Mouse (Mus musculus): ENCODE measurements around the gene Syt1. TPM values are rescaled to one million over a fixed set of nuclear protein-coding genes. Genes with fewer than 3 reads are reported as not detected.

Gene Syt1
- polyA plus RNA-seq, 1 experiment from 2014 or later = 0.07 TPM

- H3K4me2 ChIP-seq (ENCODE audit: low read depth, low read length) = no peak overlapping the region
- H3K27ac ChIP-seq (ENCODE audit: low read depth) = no peak overlapping the region
- TF ChIP-seq EP300 (IDR thresholded peaks at IDR 0.05; ENCODE audit: low read depth) (no peak), CTCF (IDR thresholded peaks at IDR 0.05; ENCODE audit: low read depth) (no peak)
- H3K9me3 ChIP-seq (ENCODE audit: low read length) = no peaks in the 10 kb centered on the region
- H3K36me3 ChIP-seq (replicated peaks; ENCODE audit: insufficient read depth, low read length) = no peaks in the 10 kb centered on the region
- WGBS (ENCODE audit: insufficient replicate concordance) = 62% methylated on average over 6 of the region's 6 CpGs
- no peak for ATAC-seq
- DNase-seq = no peak
- no peak overlapping the region for H3K9ac ChIP-seq (replicated peaks)
- no peaks in the 10 kb centered on the region for H3K27me3 ChIP-seq (ENCODE audit: insufficient read depth, low read length)
- no peak overlapping the region for H3K4me3 ChIP-seq (ENCODE audit: low read depth, low read length)
- H3K4me1 ChIP-seq (ENCODE audit: insufficient read depth) = peaks cover 5% of the 10 kb centered on the region; the same call in 1 of the 2 replicates
Observed at GRCm38 (mm10) chr10:108568925-108569324, 441.9 kb downstream of the Syt1 start.

GRCm38 (mm10) chr10:108568136-108568535 lies 442.6 kb downstream of the Syt1 start:
- peaks cover 5% of the 10 kb centered on the region; the same call in 1 of the 2 replicates for H3K4me1 ChIP-seq (ENCODE audit: insufficient read depth)
- H3K4me3 ChIP-seq (ENCODE audit: low read depth, low read length) = no peak overlapping the region
- H3K4me2 ChIP-seq (ENCODE audit: low read depth, low read length) = 0 out of 2 replicates have a peak overlapping the region, but pooled peaks have one; percentile 22
- H3K9me3 ChIP-seq (ENCODE audit: low read length) = no peaks in the 10 kb centered on the region
- H3K9ac ChIP-seq (replicated peaks) = no peak overlapping the region
- no peak for ATAC-seq
- H3K27ac ChIP-seq (ENCODE audit: low read depth) = no peak overlapping the region
- DNase-seq = no peak
- H3K27me3 ChIP-seq (ENCODE audit: insufficient read depth, low read length) = no peaks in the 10 kb centered on the region
- 34% methylated on average over 8 of the region's 8 CpGs for WGBS (ENCODE audit: insufficient replicate concordance)
- H3K36me3 ChIP-seq (replicated peaks; ENCODE audit: insufficient read depth, low read length) = no peaks in the 10 kb centered on the region
- no peak for TF ChIP-seq EP300 (IDR thresholded peaks at IDR 0.05; ENCODE audit: low read depth)
- no peak for TF ChIP-seq CTCF (IDR thresholded peaks at IDR 0.05; ENCODE audit: low read depth)

GRCm38 (mm10) chr10:108567456-108567855 lies 443.3 kb downstream of the Syt1 start:
- ATAC-seq (no peak), DNase-seq (no peak)
- Histone ChIP-seq H3K27me3 (ENCODE audit: insufficient read depth, low read length) (no peaks in the 10 kb centered on the region), H3K4me1 (ENCODE audit: insufficient read depth) (peaks cover 5% of the 10 kb centered on the region; the same call in 1 of the 2 replicates), H3K4me3 (ENCODE audit: low read depth, low read length) (no peak overlapping the region), H3K36me3 (replicated peaks; ENCODE audit: insufficient read depth, low read length) (no peaks in the 10 kb centered on the region), H3K27ac (ENCODE audit: low read depth) (no peak overlapping the region), H3K4me2 (ENCODE audit: low read depth, low read length) (no peak overlapping the region), H3K9ac (replicated peaks) (no peak overlapping the region), H3K9me3 (ENCODE audit: low read length) (no peaks in the 10 kb centered on the region)
- WGBS (ENCODE audit: insufficient replicate concordance) = 88% methylated on average over 6 of the region's 6 CpGs
- TF ChIP-seq CTCF (IDR thresholded peaks at IDR 0.05; ENCODE audit: low read depth) = no peak
- TF ChIP-seq EP300 (IDR thresholded peaks at IDR 0.05; ENCODE audit: low read depth) = no peak

- Histone ChIP-seq H3K27me3 (ENCODE audit: insufficient read depth, low read length) (no peaks in the 10 kb centered on the region), H3K4me2 (ENCODE audit: low read depth, low read length) (no peak overlapping the region), H3K36me3 (replicated peaks; ENCODE audit: insufficient read depth, low read length) (no peaks in the 10 kb centered on the region), H3K27ac (ENCODE audit: low read depth) (no peak overlapping the region), H3K9me3 (ENCODE audit: low read length) (no peaks in the 10 kb centered on the region), H3K4me1 (ENCODE audit: insufficient read depth) (no peaks in the 10 kb centered on the region), H3K4me3 (ENCODE audit: low read depth, low read length) (no peak overlapping the region), H3K9ac (replicated peaks) (no peak overlapping the region)
- no peak for TF ChIP-seq CTCF (IDR thresholded peaks at IDR 0.05; ENCODE audit: low read depth)
- TF ChIP-seq EP300 (IDR thresholded peaks at IDR 0.05; ENCODE audit: low read depth) = no peak
- DNase-seq (no peak), ATAC-seq (no peak)
- 61% methylated on average over 2 of the region's 2 CpGs for WGBS (ENCODE audit: insufficient replicate concordance)
Observed at GRCm38 (mm10) chr10:108559607-108559908, 451.2 kb downstream of the Syt1 start.

- TF ChIP-seq EP300 (IDR thresholded peaks at IDR 0.05; ENCODE audit: low read depth) (no peak), CTCF (IDR thresholded peaks at IDR 0.05; ENCODE audit: low read depth) (no peak)
- Histone ChIP-seq H3K4me2 (ENCODE audit: low read depth, low read length) (no peak overlapping the region), H3K27ac (ENCODE audit: low read depth) (no peak overlapping the region), H3K4me1 (ENCODE audit: insufficient read depth) (no peaks in the 10 kb centered on the region), H3K9ac (replicated peaks) (no peak overlapping the region), H3K4me3 (ENCODE audit: low read depth, low read length) (no peak overlapping the region), H3K9me3 (ENCODE audit: low read length) (no peaks in the 10 kb centered on the region), H3K36me3 (replicated peaks; ENCODE audit: insufficient read depth, low read length) (no peaks in the 10 kb centered on the region), H3K27me3 (ENCODE audit: insufficient read depth, low read length) (no peaks in the 10 kb centered on the region)
- ATAC-seq (no peak), DNase-seq (no peak)
- WGBS (ENCODE audit: insufficient replicate concordance) = 79% methylated on average over 19 of the region's 19 CpGs
Observed at GRCm38 (mm10) chr10:108558812-108559606, 451.8 kb downstream of the Syt1 start.

DNA sequence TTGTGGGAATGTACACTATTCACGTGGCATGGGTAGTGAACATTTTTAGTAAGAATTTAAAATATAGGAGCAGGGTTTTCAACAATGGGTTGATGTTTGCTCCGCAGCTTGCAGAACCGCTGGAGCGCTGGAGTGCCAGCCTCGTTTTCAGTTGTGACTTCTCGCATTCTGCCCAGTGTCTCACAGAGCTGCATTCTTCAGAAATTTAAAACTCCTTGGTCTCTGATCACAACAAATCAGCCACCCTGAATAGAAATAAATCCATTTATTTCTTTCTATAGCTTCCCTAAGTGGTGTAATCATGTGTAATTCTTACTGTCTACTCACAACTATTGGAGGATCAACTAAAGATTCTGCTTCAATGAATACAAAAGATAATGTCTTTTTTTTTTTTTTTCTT lies 458.2 kb downstream of the Syt1 start:
- H3K27ac ChIP-seq (ENCODE audit: low read depth) = no peak overlapping the region
- H3K4me1 ChIP-seq (ENCODE audit: insufficient read depth) = no peaks in the 10 kb centered on the region
- 88% methylated on average over 6 of the region's 6 CpGs for WGBS (ENCODE audit: insufficient replicate concordance)
- no peaks in the 10 kb centered on the region for H3K36me3 ChIP-seq (replicated peaks; ENCODE audit: insufficient read depth, low read length)
- TF ChIP-seq CTCF (IDR thresholded peaks at IDR 0.05; ENCODE audit: low read depth) (no peak), EP300 (IDR thresholded peaks at IDR 0.05; ENCODE audit: low read depth) (no peak)
- no peak overlapping the region for H3K4me3 ChIP-seq (ENCODE audit: low read depth, low read length)
- no peak overlapping the region for H3K4me2 ChIP-seq (ENCODE audit: low read depth, low read length)
- H3K27me3 ChIP-seq (ENCODE audit: insufficient read depth, low read length) = no peaks in the 10 kb centered on the region
- no peaks in the 10 kb centered on the region for H3K9me3 ChIP-seq (ENCODE audit: low read length)
- H3K9ac ChIP-seq (replicated peaks) = no peak overlapping the region
- ATAC-seq (no peak), DNase-seq (no peak)
